Mouse (Mus musculus): ENCODE measurements around the gene Gm14391. TPM values are rescaled to one million over a fixed set of nuclear protein-coding genes. Genes with fewer than 3 reads are reported as not detected.
A peak's percentile ranks its signal among the peaks of the same experiment; 100 is the strongest.
"Not testable (repeated sequence)": the region's sequence is repeated elsewhere in the genome, so short reads cannot be mapped to it uniquely, and the experiment has no call there.

The Gm14391 gene
- polyA plus RNA-seq, 1 experiment = 1.1 TPM

GRCm38 (mm10) chr2:175158642-175159041 is 48.1 kb downstream of the Gm14391 start:
- TF ChIP-seq POLR2A (IDR thresholded peaks at IDR 0.05; ENCODE audit: low read depth, low read length) = no peak
- TF ChIP-seq CTCF (IDR thresholded peaks at IDR 0.05; ENCODE audit: extremely low read depth, insufficient read length, insufficient replicate concordance, low read depth, low read length) = no peak
- 83% methylated on average over 3 of the region's 3 CpGs for WGBS

DNA sequence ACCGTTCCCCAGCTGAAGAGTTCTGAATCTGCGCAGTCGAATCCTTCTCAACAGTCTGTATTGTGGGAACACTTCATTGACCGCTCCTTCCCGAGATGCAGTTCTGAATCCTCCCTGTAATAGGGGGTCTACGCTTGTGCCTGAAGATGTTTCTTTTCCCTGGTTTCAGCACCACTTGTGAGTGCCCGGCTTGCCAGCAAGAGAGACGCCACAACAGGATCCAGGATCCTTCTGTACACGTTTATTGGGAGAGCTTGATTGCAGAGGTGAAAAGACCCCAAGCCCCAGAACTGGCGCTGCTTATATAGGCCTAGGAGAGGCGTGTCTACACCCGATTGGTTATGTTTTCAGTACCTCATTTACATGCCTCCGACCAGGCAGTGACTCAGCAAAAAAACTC is 50.0 kb downstream of the Gm14391 start:
- TF ChIP-seq CTCF (IDR thresholded peaks at IDR 0.05; ENCODE audit: extremely low read depth, insufficient read length, insufficient replicate concordance, low read depth, low read length) = no peak
- TF ChIP-seq POLR2A (IDR thresholded peaks at IDR 0.05; ENCODE audit: low read depth, low read length) = no peak
- H3K4me3 ChIP-seq (ENCODE audit: low read depth, low read length) = no peak overlapping the region
- H3K27ac ChIP-seq (ENCODE audit: insufficient read depth, low read depth, low read length) = no peak overlapping the region
- 93% methylated on average over 13 of the region's 13 CpGs for WGBS
- H3K36me3 ChIP-seq (ENCODE audit: control insufficient read depth, insufficient read depth, low read length) = no peaks in the 10 kb centered on the region
- no peaks in the 10 kb centered on the region for H3K4me1 ChIP-seq (ENCODE audit: control insufficient read depth, insufficient read depth, insufficient read length, low read length)
- H3K27me3 ChIP-seq (ENCODE audit: control insufficient read depth, insufficient read depth, low read length) = no peaks in the 10 kb centered on the region

More at GRCm38 (mm10) chr2:175158642-175159041, 48.1 kb downstream of the Gm14391 start:
- Histone ChIP-seq H3K4me3 (ENCODE audit: low read depth, low read length) (no peak overlapping the region), H3K4me1 (ENCODE audit: control insufficient read depth, insufficient read depth, insufficient read length, low read length) (no peaks in the 10 kb centered on the region), H3K27ac (ENCODE audit: insufficient read depth, low read depth, low read length) (no peak overlapping the region), H3K27me3 (ENCODE audit: control insufficient read depth, insufficient read depth, low read length) (no peaks in the 10 kb centered on the region), H3K36me3 (ENCODE audit: control insufficient read depth, insufficient read depth, low read length) (no peaks in the 10 kb centered on the region)

DNA sequence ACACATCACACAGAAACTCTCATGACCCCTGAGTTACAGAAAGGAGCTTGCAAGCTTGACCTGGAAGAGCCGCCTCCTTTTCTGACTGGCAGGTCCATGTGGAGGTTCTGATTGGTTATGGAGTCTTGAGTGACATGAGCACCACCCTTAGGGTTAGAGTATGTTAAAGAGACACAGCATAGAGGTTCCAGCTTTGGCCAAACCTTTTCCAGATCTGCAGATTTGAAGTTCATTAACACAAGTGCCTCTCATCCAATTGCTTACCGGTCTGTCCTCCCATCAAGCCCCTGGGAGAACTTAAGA is 64.8 kb downstream of the Gm14391 start, which contains the start of gene Gm14399:
Gene Gm14399, minus strand, starts transcription at position 20 of the 303 bp plus-strand sequence.
- 0% methylated on average over 1 of the region's 2 CpGs for WGBS
- not testable (repeated sequence) for H3K27me3 ChIP-seq (ENCODE audit: control insufficient read depth, insufficient read depth, low read length); H3K4me1 ChIP-seq (ENCODE audit: control insufficient read depth, insufficient read depth, insufficient read length, low read length); H3K27ac ChIP-seq (ENCODE audit: insufficient read depth, low read depth, low read length); H3K36me3 ChIP-seq (ENCODE audit: control insufficient read depth, insufficient read depth, low read length)
- H3K4me3 ChIP-seq (ENCODE audit: low read depth, low read length) = peak within 1 kb of the TSS; percentile 75

- not testable (repeated sequence) for H3K27me3 ChIP-seq (ENCODE audit: control insufficient read depth, insufficient read depth, low read length); H3K27ac ChIP-seq (ENCODE audit: insufficient read depth, low read depth, low read length); H3K36me3 ChIP-seq (ENCODE audit: control insufficient read depth, insufficient read depth, low read length); H3K4me1 ChIP-seq (ENCODE audit: control insufficient read depth, insufficient read depth, insufficient read length, low read length)
- 2% methylated on average over 25 of the region's 25 CpGs for WGBS
- H3K4me3 ChIP-seq (ENCODE audit: low read depth, low read length) = peak overlapping the region; percentile 75
Measured at GRCm38 (mm10) chr2:175141118-175141992, 65.4 kb downstream of the Gm14391 start.

Other genes starting within 250 kb of the Gm14391 start
- not detected in 2 replicates for gene Gm14444, start 196.7 kb downstream of the Gm14391 start, polyA plus RNA-seq (2012; rRNA removed)
- gene Gm14393, start 139.1 kb downstream of the Gm14391 start, polyA plus RNA-seq (2012; rRNA removed) = not detected in 2 replicates
- gene Gm14399, start 64.9 kb downstream of the Gm14391 start, polyA plus RNA-seq (2012; rRNA removed) = not detected in 2 replicates
- 0.03 TPM in 1 of 2 replicates, not detected in the other for gene Gm14443, start 31.0 kb downstream of the Gm14391 start, polyA plus RNA-seq (2012; rRNA removed)
- not detected in 2 replicates for gene Gm14440, start 68.2 kb upstream of the Gm14391 start, polyA plus RNA-seq (2012; rRNA removed)
- gene Gm4631, start 131.3 kb upstream of the Gm14391 start, polyA plus RNA-seq (2012; rRNA removed) = 0.14 and 0.27 TPM in 2 replicates
- 0.27 TPM in 1 of 2 replicates, not detected in the other for gene Zfp968, start 165.5 kb upstream of the Gm14391 start, polyA plus RNA-seq (2012; rRNA removed)
- 1.3 TPM in 2 replicates for gene Gm4724, start 228.9 kb upstream of the Gm14391 start, polyA plus RNA-seq (2012; rRNA removed)

All from small intestine, adult 2 months (tissue).